Mouse (Mus musculus) adrenal gland (tissue): ENCODE measurements at regions not wholly inside any gene's neighbourhood (a gene's known extent, or its start where the extent isn't known, plus 50 kb on each side); places are given as distances from the start of the nearest gene placed in this dataset.

Experiments used
- intact Hi-C: fragments of 180-260 bp; cut with DNase I; formaldehyde crosslinking; loops from one replicate; pipeline ENCODE4 v1.15.1; 2025

DNA sequence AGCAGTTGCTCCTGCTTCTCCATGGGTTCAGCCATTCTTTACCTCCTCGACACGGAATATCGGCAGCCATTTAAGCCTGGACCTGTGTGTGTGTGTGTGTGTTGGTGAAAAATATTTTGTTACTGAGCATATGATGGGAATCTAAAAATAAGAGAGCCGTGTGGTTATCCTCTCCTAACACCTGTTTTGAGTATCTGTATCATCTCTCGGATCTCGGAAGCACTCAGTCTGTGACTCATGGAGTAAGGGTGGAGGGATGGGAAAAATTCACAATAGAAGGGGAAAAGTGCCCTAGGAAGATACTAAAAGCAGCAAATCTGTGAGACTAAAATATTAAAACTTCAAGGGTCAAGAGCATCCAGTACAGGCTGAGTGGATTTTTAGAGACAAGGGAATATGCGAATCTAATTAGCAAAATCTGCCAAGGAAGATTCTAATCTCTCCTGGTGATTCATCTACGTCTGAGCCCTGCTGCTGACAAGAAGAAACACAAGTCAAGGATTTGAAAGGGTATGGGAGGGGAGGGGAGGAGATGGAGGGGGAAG lies 107.1 kb upstream of the Krr1 start:
- intact Hi-C loops: no loop called here

DNA sequence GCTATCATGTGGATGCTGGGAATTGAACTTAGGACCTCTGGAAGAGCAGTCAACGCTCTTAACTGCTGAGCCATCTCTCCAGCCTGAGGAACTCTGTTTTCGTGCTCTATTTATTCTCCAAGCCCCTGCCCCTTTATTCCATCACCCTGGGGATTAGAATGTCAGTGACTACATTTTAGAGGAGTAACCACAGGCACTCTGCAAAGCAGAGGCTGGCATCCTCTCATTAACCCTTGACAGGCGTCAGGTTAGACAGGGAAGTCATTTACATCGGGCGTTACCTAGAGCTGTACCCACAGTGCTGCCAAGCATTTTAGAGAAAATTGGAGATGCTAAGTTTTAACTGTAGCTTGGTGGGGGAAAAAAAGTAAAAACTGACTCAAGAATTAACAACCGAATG lies 105.4 kb upstream of the Krr1 start:
- intact Hi-C loops: no loop called here

DNA sequence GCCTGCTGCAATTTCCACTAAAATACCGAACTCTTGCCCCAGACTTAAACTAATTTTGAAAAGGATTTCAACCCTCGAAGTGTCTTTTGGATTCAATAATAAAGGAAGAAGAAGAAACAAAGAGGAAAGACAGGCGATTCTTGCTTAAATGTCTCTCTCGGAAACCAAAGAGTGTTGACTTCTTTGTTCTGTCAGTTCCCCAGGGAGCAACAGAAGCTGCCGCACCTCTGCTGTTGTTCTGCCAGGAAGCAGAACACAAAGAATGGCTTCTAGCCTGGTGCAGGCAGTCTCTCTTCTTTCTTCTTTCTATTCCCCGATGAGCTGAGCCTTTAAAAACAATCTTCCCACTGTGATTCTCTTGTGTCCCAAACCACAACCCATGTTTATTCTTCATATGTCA lies 104.9 kb upstream of the Krr1 start:
- intact Hi-C loops: no loop called here

DNA sequence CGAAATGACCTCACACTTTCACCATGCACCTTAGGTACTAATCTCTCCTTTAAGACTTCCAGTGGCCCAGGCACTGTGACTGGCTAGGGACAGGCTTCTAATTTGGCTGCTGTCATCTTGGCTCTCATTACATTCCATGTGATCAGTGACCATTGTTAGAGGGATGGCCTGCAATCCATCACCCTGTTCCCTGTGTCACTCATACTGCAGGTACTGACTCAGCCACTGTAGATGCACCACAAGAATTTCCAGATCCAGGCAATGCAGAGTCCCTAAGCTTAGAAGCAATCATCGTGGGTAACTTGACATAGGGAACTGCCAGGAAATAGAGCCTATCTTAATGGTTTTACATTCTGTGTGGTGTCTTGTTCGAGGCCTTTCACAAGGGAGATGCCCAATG lies 92.1 kb upstream of the Krr1 start:
- intact Hi-C loops: no loop called here

DNA sequence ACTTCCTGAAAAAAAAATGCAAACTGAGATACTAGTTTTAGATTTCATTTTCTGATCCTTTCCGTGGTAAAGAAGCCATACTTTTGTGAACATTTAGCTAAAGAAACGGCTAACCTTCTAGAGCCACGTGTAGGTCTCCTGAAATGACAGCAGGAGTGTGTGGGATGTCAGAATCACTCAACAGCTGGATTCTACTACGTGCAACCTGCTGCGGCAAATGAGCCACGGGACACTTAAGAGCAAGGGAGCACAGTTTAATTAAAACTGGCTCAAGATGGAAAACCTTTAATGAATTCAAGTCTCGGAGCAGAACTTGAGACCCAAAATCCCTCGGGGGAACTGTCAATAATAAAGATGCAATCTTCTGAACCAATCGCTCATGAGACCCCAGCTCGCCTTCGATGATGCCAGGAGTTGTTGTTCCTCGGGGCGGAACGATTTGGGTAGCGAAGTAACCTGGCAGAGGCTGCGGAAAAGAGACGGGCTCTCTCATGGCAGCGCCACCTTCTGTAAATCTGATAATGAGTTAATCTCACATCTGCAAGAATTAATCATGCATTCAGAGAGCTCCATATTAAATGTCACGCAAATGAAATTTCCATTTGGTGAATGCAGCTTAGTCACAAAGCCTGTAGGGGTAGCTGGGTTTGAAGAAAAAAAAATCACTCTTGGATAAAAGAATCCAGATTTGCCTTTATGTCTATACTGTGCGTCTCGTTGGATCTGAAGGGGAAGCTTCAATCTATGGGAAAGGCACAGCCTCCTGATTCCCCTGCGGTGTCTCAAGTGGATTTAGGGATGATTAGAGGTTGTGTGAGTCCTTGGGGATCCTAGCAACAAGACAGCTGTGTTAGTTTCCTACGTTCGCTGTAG lies 90.9 kb upstream of the Krr1 start:
- intact Hi-C loops: no loop called here

DNA sequence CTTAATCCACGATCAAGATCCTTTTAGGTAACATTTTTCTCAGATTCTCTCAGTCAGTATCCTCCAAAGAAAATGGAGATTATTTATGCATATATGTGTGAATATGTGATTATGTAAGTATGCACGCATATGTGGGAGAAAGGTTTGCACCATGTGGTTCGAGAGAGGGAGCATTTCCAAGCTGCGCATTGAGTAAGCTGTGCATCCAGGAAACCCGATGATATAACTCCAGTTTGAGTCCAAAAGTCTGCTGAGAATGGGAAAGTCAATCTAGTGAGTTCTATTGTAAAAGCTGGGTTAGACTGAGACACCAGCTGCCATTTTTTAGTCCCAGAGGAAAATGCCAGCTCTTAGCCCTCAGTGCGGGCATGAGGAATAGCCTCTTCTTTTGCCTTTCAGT lies 89.9 kb upstream of the Krr1 start:
- intact Hi-C loops: no loop called here

DNA sequence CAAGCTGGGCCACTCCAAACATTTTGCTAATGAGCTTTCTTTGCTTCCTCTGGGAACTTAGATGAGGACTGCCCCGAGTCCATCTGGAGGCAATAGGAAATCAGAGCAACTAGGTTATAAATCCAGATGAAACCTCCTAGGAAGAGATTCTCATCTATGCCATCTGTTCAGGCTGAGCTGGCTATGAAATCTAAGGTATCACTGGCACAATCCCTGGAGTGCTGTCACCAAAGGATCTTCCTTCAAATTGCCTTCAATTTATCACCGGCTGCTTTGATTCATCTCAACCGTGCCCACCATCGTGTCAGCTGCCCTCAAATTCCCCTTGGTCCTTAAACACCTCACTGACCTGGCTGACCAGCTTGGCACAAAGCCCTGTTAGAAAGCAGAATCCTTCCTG lies 87.8 kb upstream of the Krr1 start:
- intact Hi-C loops: no loop called here

DNA sequence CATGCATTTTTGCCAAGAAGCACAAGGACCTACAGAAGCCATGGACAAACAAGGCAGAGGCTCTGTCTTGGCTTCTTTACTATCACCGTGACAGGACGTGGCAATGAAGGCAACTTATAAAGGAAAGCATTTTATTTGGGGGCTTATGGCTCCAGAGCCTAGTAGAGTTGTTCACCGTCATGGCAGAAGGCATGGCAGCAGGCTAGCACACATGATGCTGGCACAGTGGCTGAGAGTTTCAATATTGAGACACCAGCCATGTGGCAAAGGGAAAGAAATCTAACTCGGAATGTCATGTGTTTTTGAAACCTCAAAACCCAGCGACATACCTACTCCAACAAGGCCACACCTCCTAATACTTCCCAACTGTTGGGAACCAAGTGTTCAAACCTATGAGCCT lies 83.4 kb upstream of the Krr1 start:
- intact Hi-C loops: no loop called here

DNA sequence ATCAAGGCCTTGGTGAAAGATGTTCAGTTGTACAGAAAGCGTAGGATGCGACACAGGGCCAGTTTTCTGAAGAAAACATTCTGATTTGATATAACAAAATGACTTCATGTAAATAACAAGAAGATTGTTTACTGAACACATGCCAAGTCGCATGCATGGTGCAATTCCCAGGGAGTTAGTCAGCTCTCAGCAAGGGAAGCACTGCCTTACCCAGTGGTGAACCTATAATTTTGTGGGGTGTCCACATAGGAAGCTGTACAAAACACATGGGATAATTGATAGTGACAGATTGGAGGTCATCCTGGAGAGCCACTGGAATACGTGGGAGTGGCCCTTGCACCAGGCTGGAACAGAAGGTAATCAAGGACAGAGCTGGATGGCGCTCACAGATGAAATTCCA lies 79.0 kb upstream of the Krr1 start:
- intact Hi-C loops: no loop called here

DNA sequence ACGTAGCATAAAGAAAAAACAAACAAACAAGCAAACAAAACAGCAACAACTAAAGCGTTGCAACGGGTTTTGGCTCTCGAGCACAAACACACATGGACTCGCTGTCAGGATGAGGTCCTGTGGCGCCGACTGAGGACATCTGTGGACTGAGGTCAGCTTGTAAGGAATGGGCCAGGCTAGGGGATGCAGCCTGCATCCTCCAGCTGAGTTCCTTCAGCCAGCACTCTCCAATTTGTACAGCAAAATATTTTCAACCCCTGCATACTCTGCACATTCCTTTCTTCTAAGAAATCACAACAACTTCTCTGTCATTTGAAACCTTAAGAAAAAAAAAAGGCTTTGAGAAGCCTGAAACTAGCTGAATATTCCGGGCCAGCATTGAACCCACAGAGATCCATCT lies 78.5 kb upstream of the Krr1 start:
- intact Hi-C loops: no loop called here

DNA sequence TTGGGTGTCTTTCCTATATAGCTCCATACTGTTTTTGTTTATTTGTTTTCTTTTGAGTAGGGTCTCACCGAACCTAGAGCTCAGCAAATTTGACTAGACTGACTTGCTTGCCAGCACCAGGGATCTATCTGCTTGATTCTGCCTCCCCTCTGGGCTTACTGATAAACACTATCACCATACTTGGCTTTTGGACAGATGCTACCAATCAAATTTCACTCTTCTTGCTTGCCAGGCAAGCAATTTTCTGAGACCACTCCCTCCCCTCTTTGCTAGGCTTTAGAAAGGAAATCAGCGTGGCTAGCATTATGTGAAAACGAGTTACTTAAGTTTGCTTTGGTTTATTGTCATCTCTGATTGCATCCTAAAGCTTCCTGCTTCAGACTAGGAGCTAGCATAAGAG lies 75.1 kb upstream of the Krr1 start:
- intact Hi-C loops: no loop called here

DNA sequence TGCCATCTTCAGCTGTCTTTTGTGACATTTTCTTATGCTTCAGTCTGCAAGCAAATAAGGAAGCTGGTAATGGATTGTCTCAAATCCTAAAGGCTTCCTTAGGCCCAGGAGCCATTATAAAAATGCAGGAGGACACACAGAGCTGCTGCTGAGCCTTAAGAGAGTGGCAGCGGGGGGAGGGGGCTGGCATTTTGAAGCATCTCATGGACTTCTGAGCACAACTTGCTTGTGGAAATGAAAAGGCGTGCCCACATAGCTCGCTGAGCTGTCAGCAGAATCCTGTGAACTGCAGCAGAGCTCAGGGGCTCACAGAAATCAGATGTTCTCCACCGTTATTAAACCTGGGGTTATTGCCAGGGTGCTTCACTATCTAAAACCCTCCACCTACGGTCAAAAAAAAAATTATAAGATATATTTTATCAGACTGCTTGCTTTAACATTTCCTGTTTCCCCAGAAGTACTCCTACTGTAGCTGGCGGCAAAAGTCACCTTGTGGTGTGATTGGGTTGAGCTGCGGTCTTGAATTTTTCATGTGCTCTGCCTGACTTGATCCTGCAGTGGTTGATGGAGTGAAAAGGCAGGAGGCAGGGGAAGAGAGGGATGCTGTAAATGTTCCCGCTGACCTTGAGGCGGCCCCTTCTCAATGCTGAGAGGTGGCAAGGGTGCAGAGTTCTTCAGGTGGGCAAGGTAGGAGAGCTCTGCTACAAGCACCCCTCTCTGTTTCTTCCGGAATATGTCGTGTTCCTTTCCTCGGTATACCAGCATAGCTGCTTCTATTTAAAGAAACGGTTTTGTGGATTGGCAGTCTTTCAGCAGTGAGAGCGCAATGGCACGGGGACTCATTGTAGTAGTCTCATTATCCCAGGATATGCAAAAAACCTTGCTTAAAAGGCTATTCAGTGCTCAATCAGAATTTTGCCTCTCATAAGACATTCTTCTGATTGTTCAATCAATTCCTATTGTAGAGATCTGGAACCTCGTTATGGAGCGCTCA lies 71.4 kb upstream of the Krr1 start:
- intact Hi-C loops: no loop called here

DNA sequence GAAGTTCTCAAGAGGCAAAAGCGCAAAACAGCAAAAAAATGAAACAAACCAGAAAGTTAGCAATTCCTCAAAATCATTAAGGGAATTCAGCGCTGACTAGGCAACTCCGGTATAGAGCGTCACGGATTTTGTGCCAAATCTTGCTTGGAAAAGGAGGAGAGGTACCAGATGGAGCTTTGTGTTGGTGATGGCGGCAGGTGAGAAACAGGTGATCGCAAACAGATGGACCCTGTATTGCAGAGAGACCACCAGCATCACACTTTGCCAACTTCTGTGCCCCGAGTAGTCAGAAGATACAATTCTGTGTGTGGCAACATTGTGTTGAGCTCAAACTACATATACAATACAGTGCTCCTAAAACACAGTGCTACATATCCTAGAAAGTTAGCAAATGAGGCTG lies 68.5 kb upstream of the Krr1 start:
- intact Hi-C loops: no loop called here

DNA sequence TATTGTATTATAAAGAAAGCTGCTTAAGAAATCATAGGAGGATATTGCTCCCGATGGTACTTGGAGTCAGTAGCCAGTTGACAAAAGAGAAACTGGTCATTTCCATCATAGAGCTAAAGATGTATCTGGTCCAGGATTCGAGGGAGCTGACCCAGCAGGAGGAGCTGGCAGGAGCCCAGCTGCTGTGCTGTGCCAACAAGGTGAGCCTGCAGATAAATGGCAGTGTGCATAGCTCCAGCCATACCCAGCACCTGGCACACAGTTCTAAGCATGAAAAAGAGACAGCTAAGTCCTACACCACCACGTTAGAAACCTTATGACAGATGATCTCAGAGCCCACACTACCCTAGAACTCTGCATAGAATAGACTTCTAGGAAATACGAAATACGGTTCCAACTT lies 64.6 kb upstream of the Krr1 start:
- intact Hi-C loops: no loop called here

DNA sequence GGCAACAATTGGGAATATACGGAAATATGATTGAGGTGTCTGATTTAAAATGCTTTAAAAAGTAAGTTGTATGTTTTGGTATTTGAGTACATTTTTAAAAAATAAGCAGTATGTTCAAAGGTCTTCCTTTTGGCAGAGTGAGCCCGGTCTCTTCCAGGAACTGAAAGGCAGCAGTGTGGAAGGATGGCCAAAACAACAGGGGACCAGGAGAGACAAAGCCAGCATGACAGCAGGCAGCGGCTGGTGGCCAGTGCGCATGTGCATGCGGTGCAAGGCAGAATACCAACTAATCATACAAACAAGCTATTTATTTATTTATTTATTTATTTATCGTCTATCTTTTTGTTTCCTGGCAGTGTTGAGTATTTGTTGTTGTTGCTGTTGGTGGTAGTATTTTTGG lies 59.9 kb upstream of the Krr1 start:
- intact Hi-C loops: no loop called here

DNA sequence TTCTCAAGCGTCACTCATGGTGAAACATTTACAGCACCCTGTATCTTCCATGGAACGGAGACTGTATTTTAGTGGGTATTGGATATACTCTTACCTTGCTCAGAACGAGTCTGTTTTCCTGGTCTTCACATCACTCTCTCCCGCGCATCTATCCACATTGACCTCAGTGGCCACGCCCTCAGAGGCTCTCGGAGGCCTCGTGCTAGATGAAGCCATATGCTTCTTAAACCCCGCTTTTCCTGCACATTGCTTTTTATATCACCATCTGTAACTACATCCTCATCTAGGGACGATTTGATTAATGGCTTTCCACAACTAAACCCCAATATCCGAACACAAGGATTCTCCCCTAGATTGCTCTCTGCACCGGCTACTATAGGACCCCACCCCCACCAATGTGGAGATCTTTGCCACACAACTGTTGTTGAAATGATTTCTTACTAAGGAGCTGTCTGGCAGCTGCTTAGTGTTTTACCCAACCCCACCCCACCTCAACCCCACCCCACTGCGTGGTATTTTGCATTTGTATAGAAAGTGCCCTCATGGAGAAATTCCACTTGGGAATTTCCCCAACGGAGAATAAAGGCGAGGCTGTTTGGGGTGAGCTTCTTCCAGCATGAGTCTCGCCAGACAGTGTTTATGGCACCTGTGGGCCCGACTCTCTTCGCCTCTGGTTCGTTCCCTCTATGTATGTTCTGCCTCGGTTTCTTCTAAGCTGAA lies 59.2 kb upstream of the Krr1 start:
- intact Hi-C loops: no loop called here

DNA sequence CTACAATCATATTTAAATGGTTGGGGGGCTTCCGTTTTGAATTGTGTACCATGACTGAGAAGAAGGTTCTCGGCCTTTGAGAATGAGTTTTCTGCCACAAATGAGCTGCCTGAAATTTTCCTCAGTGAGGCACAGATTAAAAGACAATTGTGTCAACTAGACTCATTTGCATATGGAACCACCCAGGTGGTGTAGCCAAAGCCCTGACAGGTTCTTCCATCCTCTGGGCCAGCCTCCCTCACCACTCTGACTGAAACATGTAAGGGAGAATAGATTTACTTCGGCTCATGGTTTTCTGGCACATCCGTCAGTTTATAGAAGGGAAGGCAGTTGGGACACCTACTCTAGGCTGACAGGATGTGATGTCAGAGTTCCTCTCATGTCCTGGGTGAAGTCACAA lies 58.2 kb upstream of the Krr1 start:
- intact Hi-C loops: no loop called here

DNA sequence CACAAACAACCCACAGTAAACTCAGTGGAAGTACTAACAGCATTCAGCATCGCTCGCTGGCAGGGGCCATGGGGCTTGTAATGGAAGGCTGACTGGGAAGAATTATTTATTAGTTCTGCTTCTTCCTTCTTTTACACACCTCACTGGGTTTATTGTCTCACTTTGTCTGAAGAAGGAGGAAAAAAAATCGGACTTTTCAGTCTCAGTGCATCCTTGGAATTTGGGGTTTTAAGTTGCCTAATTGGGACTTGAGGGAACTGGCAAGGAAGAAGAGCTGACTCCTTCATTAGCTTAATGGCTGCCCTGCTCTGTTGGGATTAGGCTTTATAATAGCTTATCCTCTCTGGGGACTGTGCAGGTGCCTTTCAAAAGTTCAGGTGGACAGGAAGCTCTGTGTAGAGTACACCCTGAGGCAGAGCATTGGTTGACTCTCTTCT lies 54.4 kb upstream of the Krr1 start:
- intact Hi-C loops: no loop called here

DNA sequence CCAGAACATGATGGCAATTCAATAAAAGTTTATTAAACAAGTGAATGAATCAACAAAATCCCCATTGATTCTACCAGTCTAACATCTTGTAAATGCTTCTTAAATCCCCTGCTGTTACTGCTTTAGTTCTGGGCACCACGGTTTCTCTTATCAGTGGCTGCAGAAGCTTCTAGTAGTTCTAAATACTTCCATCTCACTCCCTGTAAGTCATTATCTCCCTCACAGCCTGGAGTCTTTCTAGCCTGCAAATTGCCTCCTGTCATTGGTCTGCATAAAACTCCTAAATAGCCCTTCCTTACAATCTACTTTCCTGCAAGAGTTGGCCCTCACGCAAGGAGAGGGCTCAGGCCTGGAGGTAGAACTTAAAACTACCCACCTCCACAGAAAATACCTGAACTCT lies 53.0 kb upstream of the Krr1 start:
- intact Hi-C loops: no loop called here

DNA sequence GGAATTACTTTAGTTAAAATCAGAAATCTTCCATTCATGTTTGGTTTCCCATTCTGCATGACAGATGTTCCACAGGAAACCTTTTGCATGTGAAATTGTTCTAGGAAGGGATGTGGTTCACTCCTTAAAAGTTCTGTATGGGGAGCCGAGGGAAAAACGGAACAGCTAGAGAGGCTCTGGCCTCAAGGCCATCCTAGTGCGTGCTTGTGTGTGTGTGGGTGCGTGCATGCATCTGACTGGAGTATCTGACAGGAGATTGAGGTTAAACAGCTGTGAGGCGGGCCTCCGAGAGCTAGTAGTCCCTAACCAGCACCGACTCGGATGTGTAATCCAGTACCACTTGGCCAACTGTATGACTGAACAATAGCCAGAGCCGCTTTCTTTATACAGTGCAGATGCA lies 51.0 kb upstream of the Krr1 start:
- intact Hi-C loops: no loop called here
